14 mouse cellular contexts compared by ENCODE assay signal in the genomic region with DNA sequence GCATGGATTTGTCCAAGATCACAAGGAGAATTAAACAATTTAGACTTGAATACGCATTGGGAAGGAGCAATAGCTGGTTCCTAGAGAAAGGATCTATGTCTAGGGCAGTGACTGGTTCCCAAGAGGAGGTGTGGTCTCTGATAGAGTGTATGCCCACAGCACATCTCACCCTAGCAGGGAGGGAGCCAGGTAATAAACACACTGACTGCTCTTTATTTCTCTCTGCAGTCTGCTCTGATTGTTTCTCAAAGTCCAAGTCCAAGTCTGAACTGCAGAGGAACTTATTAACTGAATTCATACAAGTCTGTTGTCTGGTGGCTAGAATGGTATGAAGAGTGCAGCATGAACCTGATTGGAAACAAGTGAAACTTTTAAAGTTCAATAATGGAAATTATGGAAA.
"Had no signal": no experiment of that assay in that cellular context is flagged by ENCODE, and none has a peak within 500 bp of the region (broad histone marks: within the 10 kb centered on the region; RNA-seq: fewer than 3 reads in every experiment).

No protein-coding gene starts in this region.

- H3K36me3 ChIP-seq: hindbrain, embryonic 15.5 days; limb, embryonic 15.5 days; liver, embryonic 12.5 days; midbrain, embryonic 15.5 days; neural tube, embryonic 12.5 days; stomach, embryonic 15.5 days had no signal

- H3K27me3 ChIP-seq: hindbrain, embryonic 15.5 days; limb, embryonic 15.5 days; liver, embryonic 12.5 days; midbrain, embryonic 15.5 days; neural tube, embryonic 12.5 days; stomach, embryonic 15.5 days had no signal

- DNase-seq: layer of hippocampus, postnatal 36 days; lung, embryonic 14.5 days; lung, postnatal 10 days; lung, postnatal 4 days; spleen, adult 18-20 months; thymus, adult 2 months; thymus, postnatal 25 days had no signal

- H3K4me3 ChIP-seq: hindbrain, embryonic 15.5 days; limb, embryonic 15.5 days; liver, embryonic 12.5 days; midbrain, embryonic 15.5 days; neural tube, embryonic 12.5 days; stomach, embryonic 15.5 days had no signal

- H3K27ac ChIP-seq: hindbrain, embryonic 15.5 days; limb, embryonic 15.5 days; liver, embryonic 12.5 days; midbrain, embryonic 15.5 days; neural tube, embryonic 12.5 days; stomach, embryonic 15.5 days had no signal

- ATAC-seq: liver, embryonic 12.5 days; midbrain, embryonic 15.5 days had no signal

- H3K4me1 ChIP-seq: hindbrain, embryonic 15.5 days; limb, embryonic 15.5 days; liver, embryonic 12.5 days; midbrain, embryonic 15.5 days; neural tube, embryonic 12.5 days; stomach, embryonic 15.5 days had no signal

- H3K4me2 ChIP-seq: hindbrain, embryonic 15.5 days; limb, embryonic 15.5 days; liver, embryonic 12.5 days; lung, embryonic 14.5 days; midbrain, embryonic 11.5 days; midbrain, embryonic 15.5 days; neural tube, embryonic 12.5 days; stomach, embryonic 15.5 days had no signal

- H3K9ac ChIP-seq: hindbrain, embryonic 15.5 days; limb, embryonic 15.5 days; liver, embryonic 12.5 days; lung, embryonic 14.5 days; midbrain, embryonic 15.5 days; neural tube, embryonic 12.5 days; stomach, embryonic 15.5 days had no signal

- H3K9me3 ChIP-seq: hindbrain, embryonic 15.5 days; limb, embryonic 15.5 days; midbrain, embryonic 15.5 days; neural tube, embryonic 12.5 days; stomach, embryonic 15.5 days had no signal
